Mouse (Mus musculus) heart, postnatal 0 days (tissue): ENCODE results near the gene Rhoj.

ENCODE experiments used
- CTCF ChIP-seq: IDR thresholded peaks from 2 replicates; pipeline ENCODE4 v1.5.1; 2016; ENCODE audit warnings: antibody characterized with exemption, control low read depth, low read depth
- EP300 ChIP-seq: IDR thresholded peaks from 2 replicates; pipeline ENCODE4 v1.6.1; 2016; ENCODE audit warnings: antibody characterized with exemption, low read depth

- no peak for TF ChIP-seq EP300
- no peak for TF ChIP-seq CTCF
Observed at GRCm38 (mm10) chr12:75391526-75391925, 83.4 kb downstream of the Rhoj start.
